Mouse (Mus musculus): ENCODE data around the gene Spon2. TPM values are rescaled to one million over a fixed set of nuclear protein-coding genes. Genes with fewer than 3 reads are reported as not detected.

Spon2 gene
- 1 to 10 TPM; 1.0 to 3.4 (median 1.4) TPM for total RNA-seq (2022)

GRCm38 (mm10) chr5:33218081-33218480 lies at the start of gene Spon2:
TSS of gene Spon2 (minus strand) at chr5:33218455.
- DNase-seq (ENCODE audit: low spot score) = no peak

GRCm38 (mm10) chr5:33254416-33254815 lies 36.2 kb upstream of the Spon2 start:
- DNase-seq (ENCODE audit: low spot score) = no peak

GRCm38 (mm10) chr5:33248186-33248585 lies 29.9 kb upstream of the Spon2 start:
- no peak for DNase-seq (ENCODE audit: low spot score)

- DNase-seq (ENCODE audit: low spot score) = no peak
These were observed 29.1 kb upstream of the Spon2 start for GRCm38 (mm10) chr5:33247387-33247786.

GRCm38 (mm10) chr5:33245701-33246100 lies 27.4 kb upstream of the Spon2 start:
- peak; percentile 77 for DNase-seq (ENCODE audit: low spot score)

GRCm38 (mm10) chr5:33244377-33244920 lies 26.2 kb upstream of the Spon2 start:
- peak; percentile 40 for DNase-seq (ENCODE audit: low spot score)

GRCm38 (mm10) chr5:33239934-33240333 lies 21.7 kb upstream of the Spon2 start:
- peak; percentile 53 for DNase-seq (ENCODE audit: low spot score)

- no peak for DNase-seq (ENCODE audit: low spot score)
These were observed 21.0 kb upstream of the Spon2 start for GRCm38 (mm10) chr5:33239111-33239714.

- DNase-seq (ENCODE audit: low spot score) = no peak
These were observed 20.0 kb upstream of the Spon2 start for GRCm38 (mm10) chr5:33238256-33238645.

- no peak for DNase-seq (ENCODE audit: low spot score)
These were observed 19.5 kb upstream of the Spon2 start for GRCm38 (mm10) chr5:33237600-33238255.

- no peak for DNase-seq (ENCODE audit: low spot score)
These were observed 16.3 kb upstream of the Spon2 start for GRCm38 (mm10) chr5:33234391-33235031.

- no peak for DNase-seq (ENCODE audit: low spot score)
These were observed 14.5 kb upstream of the Spon2 start for GRCm38 (mm10) chr5:33232791-33233190.

GRCm38 (mm10) chr5:33230285-33230684 lies 12.0 kb upstream of the Spon2 start:
- no peak for DNase-seq (ENCODE audit: low spot score)

GRCm38 (mm10) chr5:33228428-33228827 lies 10.2 kb upstream of the Spon2 start:
- DNase-seq (ENCODE audit: low spot score) = peak; percentile 63

GRCm38 (mm10) chr5:33225673-33226072 lies 7.4 kb upstream of the Spon2 start:
- DNase-seq (ENCODE audit: low spot score) = no peak

- DNase-seq (ENCODE audit: low spot score) = no peak
These were observed 6.2 kb upstream of the Spon2 start for GRCm38 (mm10) chr5:33224491-33224890.

GRCm38 (mm10) chr5:33222841-33223744 lies 4.8 kb upstream of the Spon2 start:
- DNase-seq (ENCODE audit: low spot score) = no peak

- DNase-seq (ENCODE audit: low spot score) = no peak
These were observed 4.1 kb upstream of the Spon2 start for GRCm38 (mm10) chr5:33222389-33222788.

- DNase-seq (ENCODE audit: low spot score) = no peak
These were observed 2.2 kb upstream of the Spon2 start for GRCm38 (mm10) chr5:33220350-33221044.

GRCm38 (mm10) chr5:33219831-33220230 lies 1.6 kb upstream of the Spon2 start:
- no peak for DNase-seq (ENCODE audit: low spot score)

Measured in heart, adult 8-10 months (tissue).